Mouse (Mus musculus) heart, embryonic 15.5 days (tissue): Measurements from ENCODE around the gene Gm960. TPM values are rescaled to one million over a fixed set of nuclear protein-coding genes. Genes with fewer than 3 reads are reported as not detected.

Source experiments
- ATAC-seq: fragments of 200-750 bp; cut with Nextera tagmentation; replicated peaks from 2 replicates; pipeline ENCODE4 v1.8.0; 2017; ENCODE audit warnings: low read depth, moderate TSS enrichment; ENCODE audit not compliant: insufficient number of reproducible peaks, insufficient read depth, low FRiP score
- H3K27ac ChIP-seq: fragments of 300-500 bp; sonication (generic); 2 replicates; pipeline ENCODE4 v1.5.1; 2015; ENCODE audit warnings: mild to moderate bottlenecking, inconsistent platforms
- H3K27me3 ChIP-seq: fragments of 300-500 bp; sonication (generic); 2 replicates; pipeline ENCODE4 v1.6.1; 2015; ENCODE audit warnings: inconsistent platforms
- H3K36me3 ChIP-seq: fragments of 300-500 bp; sonication (generic); 2 replicates; pipeline ENCODE4 v1.6.1; 2015; ENCODE audit warnings: mild to moderate bottlenecking, inconsistent platforms
- H3K4me1 ChIP-seq: fragments of 300-500 bp; sonication (generic); replicated peaks from 2 replicates; pipeline ENCODE4 v1.6.1; 2015; ENCODE audit warnings: inconsistent platforms
- H3K4me2 ChIP-seq: fragments of 300-500 bp; sonication (generic); 2 replicates; pipeline ENCODE4 v1.6.1; 2015; ENCODE audit warnings: inconsistent platforms, mild to moderate bottlenecking, moderate library complexity
- H3K4me3 ChIP-seq: fragments of 300-500 bp; sonication (generic); 2 replicates; pipeline ENCODE4 v1.5.1; 2015; ENCODE audit warnings: mild to moderate bottlenecking, inconsistent platforms
- H3K9ac ChIP-seq: fragments of 300-500 bp; sonication (generic); 2 replicates; pipeline ENCODE4 v1.6.1; 2015; ENCODE audit warnings: mild to moderate bottlenecking, inconsistent platforms
- H3K9me3 ChIP-seq: fragments of 300-500 bp; sonication (generic); replicated peaks from 2 replicates; pipeline ENCODE4 v1.6.1; 2016; ENCODE audit warnings: inconsistent platforms
- WGBS: fragments of 180-500 bp; shearing (Covaris S2); methylation state at CpG from one replicate; pipeline ENCODE4 v1.1.7; 2015; ENCODE audit warnings: mixed read lengths; 5-methylcytosine and 5-hydroxymethylcytosine counted together
- polyA plus RNA-seq: library from polyadenylated mRNA; unstranded; fragments of >200 nt; fragmentation: Nextera tagmentation; extraction: Ambion mirVana; gene quantifications from 2 replicates; pipeline ENCODE4 v1.2.1, GENCODE M21; 2015

The Gm960 gene
- polyA plus RNA-seq, 1 experiment from 2014 or later = 0.48 TPM

GRCm38 (mm10) chr19:4622780-4623179 is 75.7 kb downstream of the Gm960 start:
- H3K9me3 ChIP-seq = no peaks in the 10 kb centered on the region
- H3K36me3 ChIP-seq = peaks cover 23% of the 10 kb centered on the region; the same call in 1 of the 2 replicates
- H3K4me3 ChIP-seq = no peak overlapping the region
- no peak overlapping the region for H3K4me2 ChIP-seq
- no peak overlapping the region for H3K9ac ChIP-seq
- no peak overlapping the region for H3K27ac ChIP-seq
- no peaks in the 10 kb centered on the region for H3K27me3 ChIP-seq
- WGBS = 88% methylated on average over 5 of the region's 5 CpGs
- no peak for ATAC-seq
- peaks cover 19% of the 10 kb centered on the region for H3K4me1 ChIP-seq

- no peak for ATAC-seq
- Histone ChIP-seq H3K9me3 (no peaks in the 10 kb centered on the region), H3K4me1 (peaks cover 16% of the 10 kb centered on the region), H3K4me2 (no peak overlapping the region), H3K27ac (no peak overlapping the region), H3K4me3 (no peak overlapping the region), H3K36me3 (peaks cover 23% of the 10 kb centered on the region; the same call in 1 of the 2 replicates), H3K27me3 (0 out of 2 replicates have a peak, but pooled peaks cover 5% of the 10 kb centered on the region), H3K9ac (no peak overlapping the region)
- WGBS = 87% methylated on average over 7 of the region's 7 CpGs
Measured at GRCm38 (mm10) chr19:4620721-4621120, 77.7 kb downstream of the Gm960 start.

GRCm38 (mm10) chr19:4619461-4619860 is 79.0 kb downstream of the Gm960 start:
- no peak for ATAC-seq
- 79% methylated on average over 10 of the region's 10 CpGs for WGBS
- peaks cover 14% of the 10 kb centered on the region for H3K4me1 ChIP-seq
- no peak overlapping the region for H3K27ac ChIP-seq
- H3K36me3 ChIP-seq = peaks cover 23% of the 10 kb centered on the region; the same call in 1 of the 2 replicates
- H3K4me3 ChIP-seq = no peak overlapping the region
- no peaks in the 10 kb centered on the region for H3K9me3 ChIP-seq
- H3K4me2 ChIP-seq = no peak overlapping the region
- H3K9ac ChIP-seq = no peak overlapping the region
- 0 out of 2 replicates have a peak, but pooled peaks cover 5% of the 10 kb centered on the region for H3K27me3 ChIP-seq

GRCm38 (mm10) chr19:4618183-4618582 is 80.3 kb downstream of the Gm960 start:
- no peak overlapping the region for H3K4me2 ChIP-seq
- H3K36me3 ChIP-seq = peaks cover 17% of the 10 kb centered on the region; the same call in 1 of the 2 replicates
- no peak overlapping the region for H3K9ac ChIP-seq
- H3K27ac ChIP-seq = no peak overlapping the region
- 41% methylated on average over 18 of the region's 18 CpGs for WGBS
- ATAC-seq = no peak
- H3K4me1 ChIP-seq = peaks cover 14% of the 10 kb centered on the region
- H3K9me3 ChIP-seq = no peaks in the 10 kb centered on the region
- H3K4me3 ChIP-seq = no peak overlapping the region
- H3K27me3 ChIP-seq = 0 out of 2 replicates have a peak, but pooled peaks cover 5% of the 10 kb centered on the region

GRCm38 (mm10) chr19:4616546-4616945 is 81.9 kb downstream of the Gm960 start:
- WGBS = 34% methylated on average over 4 of the region's 4 CpGs
- H3K36me3 ChIP-seq = peaks cover 18% of the 10 kb centered on the region; the same call in 1 of the 2 replicates
- peaks cover 19% of the 10 kb centered on the region for H3K4me1 ChIP-seq
- 0 out of 2 replicates have a peak overlapping the region, but pooled peaks have one; percentile 81 for H3K9ac ChIP-seq
- peak overlapping the region; percentile 70; the same call in 1 of the 2 replicates for H3K27ac ChIP-seq
- peak overlapping the region; percentile 89; the same call in 1 of the 2 replicates for H3K4me2 ChIP-seq
- 0 out of 2 replicates have a peak overlapping the region, but pooled peaks have one; percentile 77 for H3K4me3 ChIP-seq
- no peak for ATAC-seq
- H3K9me3 ChIP-seq = no peaks in the 10 kb centered on the region
- 0 out of 2 replicates have a peak, but pooled peaks cover 5% of the 10 kb centered on the region for H3K27me3 ChIP-seq

- H3K4me3 ChIP-seq = peak within 1 kb of the TSS; percentile 77
- H3K9me3 ChIP-seq = no peaks in the 10 kb centered on the region
- ATAC-seq = peak; percentile 95
- 0 out of 2 replicates have a peak, but pooled peaks cover 5% of the 10 kb centered on the region for H3K27me3 ChIP-seq
- peaks cover 19% of the 10 kb centered on the region for H3K4me1 ChIP-seq
- H3K4me2 ChIP-seq = peak within 1 kb of the TSS; percentile 89
- WGBS = under 1% methylated on average over 67 of the region's 87 CpGs
- H3K27ac ChIP-seq = peak within 1 kb of the TSS; percentile 70
- H3K36me3 ChIP-seq = peaks cover 18% of the 10 kb centered on the region; the same call in 1 of the 2 replicates
- peak within 1 kb of the TSS; percentile 81 for H3K9ac ChIP-seq
Measured at GRCm38 (mm10) chr19:4615151-4616093, 83.0 kb downstream of the Gm960 start, which contains the start of gene Lrfn4. Gene Lrfn4 (minus strand): TSS chr19:4615667.

GRCm38 (mm10) chr19:4614305-4615150 is 83.9 kb downstream of the Gm960 start:
- Histone ChIP-seq H3K27ac (peak overlapping the region; percentile 70), H3K9ac (peak overlapping the region; percentile 81), H3K36me3 (peaks cover 18% of the 10 kb centered on the region; the same call in 1 of the 2 replicates), H3K4me2 (peak overlapping the region; percentile 89), H3K27me3 (0 out of 2 replicates have a peak, but pooled peaks cover 5% of the 10 kb centered on the region), H3K4me3 (peak overlapping the region; percentile 77), H3K9me3 (no peaks in the 10 kb centered on the region), H3K4me1 (peaks cover 24% of the 10 kb centered on the region)
- WGBS = 27% methylated on average over 34 of the region's 49 CpGs
- ATAC-seq = no peak

- no peak overlapping the region for H3K27ac ChIP-seq
- peaks cover 24% of the 10 kb centered on the region for H3K4me1 ChIP-seq
- H3K4me2 ChIP-seq = peak overlapping the region; percentile 89
- no peaks in the 10 kb centered on the region for H3K9me3 ChIP-seq
- ATAC-seq = no peak
- H3K4me3 ChIP-seq = peak overlapping the region; percentile 77
- no peak overlapping the region for H3K9ac ChIP-seq
- 0 out of 2 replicates have a peak, but pooled peaks cover 5% of the 10 kb centered on the region for H3K27me3 ChIP-seq
- WGBS = 87% methylated on average over 33 of the region's 33 CpGs
- peaks cover 18% of the 10 kb centered on the region; the same call in 1 of the 2 replicates for H3K36me3 ChIP-seq
Measured at GRCm38 (mm10) chr19:4613464-4614304, 84.8 kb downstream of the Gm960 start.

- peaks cover 24% of the 10 kb centered on the region for H3K4me1 ChIP-seq
- H3K4me2 ChIP-seq = no peak overlapping the region
- H3K27ac ChIP-seq = no peak overlapping the region
- no peaks in the 10 kb centered on the region for H3K9me3 ChIP-seq
- no peak overlapping the region for H3K9ac ChIP-seq
- H3K36me3 ChIP-seq = peaks cover 18% of the 10 kb centered on the region; the same call in 1 of the 2 replicates
- 0 out of 2 replicates have a peak, but pooled peaks cover 5% of the 10 kb centered on the region for H3K27me3 ChIP-seq
- 90% methylated on average over 19 of the region's 19 CpGs for WGBS
- H3K4me3 ChIP-seq = no peak overlapping the region
- no peak for ATAC-seq
Measured at GRCm38 (mm10) chr19:4612181-4612961, 86.1 kb downstream of the Gm960 start.
